Mouse (Mus musculus) heart, embryonic 14.5 days (tissue): ENCODE data around the gene Gad1. TPM values are rescaled to one million over a fixed set of nuclear protein-coding genes. Genes with fewer than 3 reads are reported as not detected.
"Not testable (repeated sequence)": the region's sequence is repeated elsewhere in the genome, so short reads cannot be mapped to it uniquely, and the experiment has no call there.

ENCODE experiments used
- ATAC-seq: fragments of 200-750 bp; cut with Nextera tagmentation; 2 replicates; pipeline ENCODE4 v1.8.0; 2017; ENCODE audit warnings: low read depth, moderate TSS enrichment; ENCODE audit not compliant: insufficient number of reproducible peaks, insufficient read depth, low FRiP score
- H3K27ac ChIP-seq, 2 experiments: fragments of 200-500 bp in 1 of 2; fragments of 300-500 bp in 1 of 2; sonication (generic) in 1 of 2; replicated peaks in 1 of 2; 2 replicates each; pipeline ENCODE4 v1.5.1; 2012 to 2014; ENCODE audit warnings: low read depth in 2 of 2, low read length in 2 of 2, control low read depth in 1 of 2, mild to moderate bottlenecking in 1 of 2, mixed read lengths in 1 of 2; ENCODE audit not compliant: control insufficient read depth in 1 of 2, insufficient read depth in 1 of 2
- H3K27me3 ChIP-seq: fragments of 300-500 bp; sonication (generic); 2 replicates; pipeline ENCODE4 v1.6.1; 2014; ENCODE audit warnings: mild to moderate bottlenecking, low read length, control low read depth; ENCODE audit not compliant: control insufficient read depth, insufficient read depth
- H3K36me3 ChIP-seq: fragments of 300-500 bp; sonication (generic); 2 replicates; pipeline ENCODE4 v1.6.1; 2014; ENCODE audit warnings: mild to moderate bottlenecking, control low read depth, low read length, mixed read lengths; ENCODE audit not compliant: control insufficient read depth, insufficient read depth
- H3K4me1 ChIP-seq, 2 experiments: fragments of 200-500 bp in 1 of 2; fragments of 300-500 bp in 1 of 2; sonication (generic) in 1 of 2; 2 replicates each; pipeline ENCODE4 v1.6.1; 2012 to 2014; ENCODE audit warnings: low read length in 2 of 2, control low read depth in 1 of 2, mixed read lengths in 1 of 2; ENCODE audit not compliant: control insufficient read depth in 2 of 2, insufficient read depth in 2 of 2
- H3K4me2 ChIP-seq: fragments of 300-500 bp; sonication (generic); 2 replicates; pipeline ENCODE4 v1.6.1; 2014; ENCODE audit warnings: mild to moderate bottlenecking, low read length
- H3K4me3 ChIP-seq, 2 experiments: fragments of 200-500 bp in 1 of 2; fragments of 300-500 bp in 1 of 2; sonication (generic) in 1 of 2; 2 replicates each; pipeline ENCODE4 v1.5.1; 2012 to 2014; ENCODE audit warnings: low read length in 2 of 2, mild to moderate bottlenecking in 2 of 2, control low read depth in 1 of 2, low read depth in 1 of 2, moderate library complexity in 1 of 2; ENCODE audit not compliant: control insufficient read depth in 1 of 2, insufficient read depth in 1 of 2
- H3K9ac ChIP-seq: fragments of 300-500 bp; sonication (generic); 2 replicates; pipeline ENCODE4 v1.6.1; 2014; ENCODE audit warnings: mild to moderate bottlenecking, low read length
- H3K9me3 ChIP-seq: fragments of 300-500 bp; sonication (generic); 2 replicates; pipeline ENCODE4 v1.6.1; 2016; ENCODE audit warnings: low read length, control low read depth; ENCODE audit not compliant: control insufficient read depth
- WGBS: fragments of 180-500 bp; shearing (Covaris S2); extraction: QIAGEN DNeasy Blood & Tissue Kit; methylation state at CpG from one replicate; pipeline ENCODE4 v1.1.7; 2014; 5-methylcytosine and 5-hydroxymethylcytosine counted together
- polyA plus RNA-seq: library from polyadenylated mRNA; unstranded; fragments of >200 nt; fragmentation: Nextera tagmentation; extraction: Ambion mirVana; gene quantifications from 2 replicates; pipeline ENCODE4 v1.2.1, GENCODE M21; 2014

Gad1 gene
- polyA plus RNA-seq, 1 experiment from 2014 or later = 0.23 TPM

DNA sequence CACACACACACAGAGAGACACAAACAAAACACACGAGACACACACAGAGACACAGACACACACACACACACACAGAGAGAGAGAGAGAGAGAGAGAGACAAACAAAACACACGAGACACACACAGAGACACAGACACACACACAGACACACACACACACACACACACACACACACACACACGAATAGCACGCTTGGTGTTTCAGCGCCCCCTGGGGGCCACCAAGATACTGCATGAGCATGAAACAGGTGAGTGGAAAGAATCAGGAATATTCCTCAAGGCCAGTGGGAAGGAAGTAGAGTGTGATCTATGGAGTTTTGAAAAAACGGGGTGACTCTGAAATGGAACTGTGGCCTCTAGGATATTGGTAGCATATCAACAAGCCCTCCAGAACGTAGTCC, 14.6 kb upstream of the Gad1 start:
- H3K27me3 ChIP-seq, H3K4me1 ChIP-seq, H3K27ac ChIP-seq, H3K36me3 ChIP-seq, H3K9ac ChIP-seq, H3K4me3 ChIP-seq, H3K9me3 ChIP-seq, H3K4me2 ChIP-seq, ATAC-seq: not testable (repeated sequence)
- 43% methylated on average over 7 of the region's 7 CpGs for WGBS

DNA sequence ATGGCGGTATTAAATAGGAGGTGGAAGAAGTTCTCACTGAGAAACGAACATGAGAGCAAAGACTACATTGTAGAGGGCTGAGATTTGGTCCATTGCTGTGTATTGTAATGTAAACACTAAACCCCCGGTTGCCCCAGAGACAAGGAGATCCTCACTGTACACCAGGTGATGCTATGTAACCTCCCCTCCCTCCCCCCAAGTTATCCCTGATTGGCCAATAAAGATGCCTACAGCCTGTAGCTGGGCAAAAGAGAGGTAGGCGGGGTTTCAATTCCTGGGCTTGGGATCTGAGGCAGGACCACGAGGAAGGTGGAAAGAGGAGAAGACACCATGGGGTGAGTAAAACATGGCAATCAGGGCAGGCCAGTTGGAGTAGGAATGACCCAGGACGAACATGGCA, 2.2 kb upstream of the Gad1 start:
- ATAC-seq = no peak
- H3K4me2 ChIP-seq = no peak overlapping the region
- no peak overlapping the region for H3K27ac ChIP-seq
- H3K4me3 ChIP-seq = no peak overlapping the region
- WGBS = 45% methylated on average over 6 of the region's 6 CpGs
- no peaks in the 10 kb centered on the region for H3K9me3 ChIP-seq
- H3K27me3 ChIP-seq = no peaks in the 10 kb centered on the region
- no peaks in the 10 kb centered on the region for H3K4me1 ChIP-seq
- H3K36me3 ChIP-seq = no peaks in the 10 kb centered on the region
- H3K9ac ChIP-seq = no peak overlapping the region

DNA sequence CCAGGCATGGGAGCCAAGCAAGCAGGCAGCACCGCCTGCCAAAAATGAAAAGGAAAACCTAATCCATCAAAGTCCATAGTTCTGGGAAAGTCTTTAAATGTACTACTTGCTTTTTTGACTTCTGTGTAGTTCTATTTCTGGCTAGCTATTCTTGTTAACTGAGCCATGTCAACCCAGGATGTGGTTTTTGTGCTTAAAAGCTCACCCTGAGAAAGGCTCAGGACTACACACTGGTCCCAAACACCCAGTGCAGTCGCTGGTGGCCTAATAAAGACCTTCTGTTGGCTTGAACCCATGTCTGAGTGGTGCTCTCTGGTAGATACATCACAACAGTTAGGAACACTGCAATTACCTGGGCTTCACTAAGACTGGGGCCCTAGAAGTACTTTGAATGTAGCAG, 1.4 kb upstream of the Gad1 start:
- no peaks in the 10 kb centered on the region for H3K4me1 ChIP-seq
- no peaks in the 10 kb centered on the region for H3K36me3 ChIP-seq
- no peak overlapping the region for H3K9ac ChIP-seq
- no peak overlapping the region for H3K4me2 ChIP-seq
- H3K4me3 ChIP-seq = no peak overlapping the region
- no peak for ATAC-seq
- H3K9me3 ChIP-seq = no peaks in the 10 kb centered on the region
- WGBS = 81% methylated on average over 2 of the region's 2 CpGs
- no peak overlapping the region for H3K27ac ChIP-seq
- peaks cover 4% of the 10 kb centered on the region; the same call in 1 of the 2 replicates for H3K27me3 ChIP-seq

DNA sequence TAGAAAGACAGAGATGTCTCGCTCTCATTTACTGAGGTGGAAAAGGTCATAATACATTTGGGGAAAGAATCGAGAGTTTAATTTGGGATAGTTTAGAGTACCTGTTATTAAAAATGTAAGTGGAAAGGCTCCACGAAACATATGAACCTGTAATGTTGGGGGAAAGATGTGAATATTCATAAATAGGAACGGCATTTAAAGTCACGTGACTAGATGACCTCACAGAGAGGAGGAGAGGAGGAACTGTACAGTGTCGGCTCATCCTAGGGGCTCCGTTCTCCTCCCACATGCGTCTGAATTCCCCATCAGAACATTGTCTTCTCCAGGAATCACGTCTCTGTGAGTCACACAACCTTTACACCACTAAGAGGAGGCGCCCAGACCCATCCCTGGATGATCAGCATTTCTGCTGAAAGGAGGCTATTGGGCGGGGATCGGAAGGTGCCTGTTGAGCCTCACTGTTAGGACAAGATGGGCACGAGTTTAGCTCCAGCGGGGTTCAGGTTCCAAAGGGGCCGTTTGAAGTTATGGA, 739 bp upstream of the Gad1 start:
- Histone ChIP-seq H3K9me3 (no peaks in the 10 kb centered on the region), H3K4me1 (no peaks in the 10 kb centered on the region), H3K9ac (no peak overlapping the region), H3K27me3 (peaks cover 7% of the 10 kb centered on the region; the same call in 1 of the 2 replicates), H3K4me3 (no peak overlapping the region), H3K36me3 (no peaks in the 10 kb centered on the region), H3K27ac (no peak overlapping the region), H3K4me2 (no peak overlapping the region)
- ATAC-seq = no peak
- WGBS = 72% methylated on average over 15 of the region's 15 CpGs

DNA sequence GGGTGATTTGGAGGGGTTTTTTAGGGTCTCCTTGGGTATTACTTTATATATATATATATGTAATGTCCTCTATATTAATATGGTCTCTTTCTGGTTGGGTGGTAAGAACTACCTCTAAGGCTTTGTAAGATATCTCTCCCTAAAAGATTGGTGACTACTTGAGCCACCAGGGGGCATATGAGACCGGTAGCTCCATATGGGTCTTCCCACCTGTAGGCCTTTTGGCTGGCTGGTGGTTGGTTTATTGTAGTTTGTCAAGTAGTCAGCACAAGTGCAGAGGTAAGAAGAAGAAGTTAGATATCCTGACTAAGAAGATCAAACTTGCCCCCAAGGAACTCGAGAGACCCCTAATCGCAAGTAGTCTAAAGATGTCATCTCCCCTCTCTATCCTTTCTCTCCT, 954 bp downstream of the Gad1 start:
- Histone ChIP-seq H3K4me2 (no peak overlapping the region), H3K36me3 (no peaks in the 10 kb centered on the region), H3K9ac (no peak overlapping the region), H3K27me3 (peaks cover 11% of the 10 kb centered on the region), H3K27ac (no peak overlapping the region), H3K4me1 (no peaks in the 10 kb centered on the region), H3K4me3 (no peak overlapping the region), H3K9me3 (no peaks in the 10 kb centered on the region)
- no peak for ATAC-seq
- WGBS = 63% methylated on average over 3 of the region's 3 CpGs

DNA sequence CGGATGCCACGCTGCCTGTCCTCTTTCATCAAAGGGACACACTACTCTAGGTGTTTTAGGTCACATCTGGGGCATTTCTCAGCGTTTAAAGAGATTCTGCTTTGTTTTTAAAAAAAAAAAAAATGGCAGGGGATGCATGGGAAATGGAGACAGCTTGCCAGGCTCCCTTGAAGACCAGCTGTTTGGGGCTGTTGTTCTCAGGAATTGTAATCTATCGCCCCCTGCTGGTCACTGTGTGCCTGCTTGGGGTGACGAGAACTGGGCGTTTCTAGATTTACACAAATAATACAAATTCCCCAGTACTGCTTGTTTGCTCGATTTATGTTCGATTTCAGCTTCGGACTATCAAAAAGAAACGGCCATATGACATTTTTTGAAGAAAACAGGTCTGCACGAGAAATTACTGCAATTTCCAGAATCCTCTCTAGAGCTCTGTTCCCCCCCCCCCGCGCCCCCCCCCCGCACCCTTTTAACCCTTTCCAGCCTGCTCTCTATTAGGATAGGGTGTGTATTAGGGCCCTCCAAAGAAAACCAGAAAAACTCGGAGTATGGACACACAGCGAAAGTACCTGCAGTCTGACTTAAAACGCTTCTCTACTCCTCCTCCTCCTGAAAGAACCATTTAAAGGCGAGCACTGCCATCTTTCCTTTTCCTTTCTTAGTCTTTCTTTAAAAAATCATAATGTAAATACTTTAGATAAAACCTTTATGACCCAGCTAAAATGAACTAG, 5.4 kb downstream of the Gad1 start:
- no peak for ATAC-seq
- Histone ChIP-seq H3K9me3 (no peaks in the 10 kb centered on the region), H3K4me3 (no peak overlapping the region), H3K36me3 (no peaks in the 10 kb centered on the region), H3K27me3 (peaks cover 55% of the 10 kb centered on the region), H3K9ac (no peak overlapping the region), H3K27ac (no peak overlapping the region), H3K4me1 (peaks cover 8 to 17% of the 10 kb centered on the region in 2 experiments; a peak in 2 of 4 replicates), H3K4me2 (no peak overlapping the region)
- WGBS = 6% methylated on average over 17 of the region's 18 CpGs

DNA sequence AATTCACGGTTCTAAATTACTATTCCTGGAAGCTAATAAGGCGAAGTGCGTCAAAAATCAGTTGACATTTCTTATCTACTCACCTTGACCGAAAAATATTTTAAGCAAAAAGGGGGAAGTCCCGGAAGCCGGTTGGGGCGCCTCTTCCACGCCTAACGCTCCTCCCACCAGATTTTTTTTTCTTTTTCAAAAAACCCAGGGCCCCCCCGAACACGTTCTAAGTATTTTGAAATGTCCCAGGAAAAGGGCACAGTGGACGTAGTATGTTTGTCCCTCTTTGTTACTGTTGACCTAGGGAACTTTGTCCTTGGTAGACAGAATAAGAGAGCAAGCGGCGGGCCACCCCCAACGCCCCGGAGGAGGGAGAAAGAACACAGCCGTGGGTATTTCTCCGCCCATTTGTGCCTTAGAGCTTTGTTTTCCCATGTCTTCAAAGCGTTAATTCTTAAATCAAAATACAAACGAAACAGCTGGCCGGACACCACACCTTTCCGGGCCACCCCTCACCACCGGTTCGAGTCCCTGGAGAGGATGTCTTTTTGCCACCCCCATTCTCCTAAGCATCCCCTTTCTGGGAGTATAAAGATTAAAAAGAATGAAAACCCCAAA, 6.1 kb downstream of the Gad1 start:
- no peaks in the 10 kb centered on the region for H3K9me3 ChIP-seq
- H3K4me2 ChIP-seq = no peak overlapping the region
- WGBS = 11% methylated on average over 24 of the region's 24 CpGs
- H3K4me1 ChIP-seq = peaks cover 11 to 23% of the 10 kb centered on the region in 2 experiments
- H3K27ac ChIP-seq = no peak overlapping the region
- no peak for ATAC-seq
- no peak overlapping the region for H3K9ac ChIP-seq
- H3K27me3 ChIP-seq = peaks cover 62% of the 10 kb centered on the region
- H3K36me3 ChIP-seq = no peaks in the 10 kb centered on the region
- no peak overlapping the region for H3K4me3 ChIP-seq
